Mouse (Mus musculus): Measurements from ENCODE around the gene Tpm1.
A peak's percentile ranks its signal among the peaks of the same experiment; 100 is the strongest.

Gene Tpm1

GRCm38 (mm10) chr9:66988198-66988887, 60.9 kb downstream of the Tpm1 start:
- DNase-seq (ENCODE audit: extremely low spot score): no peak

DNA sequence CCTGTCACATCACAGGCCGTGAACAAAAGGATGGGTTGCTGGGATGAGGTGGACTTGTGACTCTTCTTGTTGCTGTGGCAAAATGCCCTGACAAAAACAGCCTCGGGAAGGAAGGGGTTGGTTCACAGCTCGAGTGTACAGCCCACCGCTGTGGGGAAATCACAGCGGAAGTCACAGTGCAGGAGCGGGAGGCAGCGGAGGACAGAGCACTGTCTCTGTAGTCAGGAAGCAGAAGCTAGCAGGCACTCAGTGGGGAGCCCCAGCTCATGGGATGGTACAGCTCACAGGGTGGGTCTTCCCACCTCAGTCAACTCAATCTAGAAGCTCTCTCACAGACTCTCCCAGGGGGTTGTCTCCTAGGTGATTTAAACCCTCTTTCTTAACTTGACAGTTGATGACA, 63.8 kb downstream of the Tpm1 start:
- DNase-seq (ENCODE audit: extremely low spot score): no peak

DNA sequence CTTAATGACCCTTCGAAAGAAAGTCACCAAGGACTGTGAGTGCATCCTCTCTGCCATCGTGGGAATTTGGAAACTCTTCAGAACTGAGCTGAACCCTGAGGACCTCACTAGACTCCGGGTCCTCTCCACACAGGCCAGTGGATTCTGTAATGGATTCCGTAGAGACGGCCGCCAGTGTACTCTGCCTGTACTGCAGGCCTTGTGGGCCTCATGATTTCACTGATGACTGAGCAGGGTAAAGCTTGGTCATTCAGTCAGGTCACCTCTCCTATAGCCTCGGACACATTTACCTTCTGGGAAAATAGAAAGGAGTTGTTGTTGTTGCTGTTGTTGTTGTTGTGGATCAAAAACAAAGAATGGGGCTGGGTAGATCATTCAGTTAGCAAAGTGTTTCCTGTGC, 67.1 kb downstream of the Tpm1 start:
- no peak for DNase-seq (ENCODE audit: extremely low spot score)

DNA sequence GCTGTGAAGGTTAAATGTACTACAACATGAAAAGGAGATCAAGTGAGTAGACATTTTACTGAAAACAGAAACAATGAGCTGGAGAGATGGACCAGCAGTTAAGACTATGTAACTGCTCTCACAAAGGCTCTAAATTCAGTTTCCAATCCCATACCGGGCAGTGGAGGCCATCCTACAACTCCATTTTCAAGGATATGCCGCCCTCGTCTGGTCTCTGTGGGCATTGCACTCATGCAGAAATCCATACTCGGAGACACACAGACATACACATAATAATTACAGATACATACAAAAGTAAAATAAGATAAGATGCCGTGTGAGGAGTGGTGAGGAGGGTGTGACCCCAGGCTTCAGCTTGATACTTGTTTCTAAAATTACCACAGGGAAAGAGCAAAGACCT, 68.7 kb downstream of the Tpm1 start:
- DNase-seq (ENCODE audit: extremely low spot score): peak; percentile 78

- no peak for DNase-seq (ENCODE audit: extremely low spot score)
Measured at GRCm38 (mm10) chr9:66978468-66978867, 70.7 kb downstream of the Tpm1 start.

GRCm38 (mm10) chr9:66977982-66978381, 71.2 kb downstream of the Tpm1 start:
- no peak for DNase-seq (ENCODE audit: extremely low spot score)

DNA sequence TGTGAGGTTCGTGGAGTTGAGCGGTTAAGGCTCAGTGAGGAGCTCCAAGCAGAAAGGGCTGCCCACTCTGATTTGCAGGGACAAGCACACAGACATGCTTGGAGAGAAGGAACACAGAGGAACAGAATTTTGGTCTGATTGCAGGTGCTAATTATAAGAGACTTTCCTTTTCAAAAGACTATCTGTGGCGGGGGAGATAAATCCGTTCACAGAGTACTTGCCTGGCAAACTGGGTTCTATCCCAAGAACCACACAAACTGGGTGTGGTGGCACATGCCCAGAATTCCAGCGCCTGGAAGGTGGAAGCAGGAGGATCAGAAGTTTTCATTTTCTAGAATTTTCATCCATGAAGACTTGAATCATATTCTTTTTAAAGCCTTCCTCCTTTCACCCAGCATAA, 72.1 kb downstream of the Tpm1 start:
- no peak for DNase-seq (ENCODE audit: extremely low spot score)

DNA sequence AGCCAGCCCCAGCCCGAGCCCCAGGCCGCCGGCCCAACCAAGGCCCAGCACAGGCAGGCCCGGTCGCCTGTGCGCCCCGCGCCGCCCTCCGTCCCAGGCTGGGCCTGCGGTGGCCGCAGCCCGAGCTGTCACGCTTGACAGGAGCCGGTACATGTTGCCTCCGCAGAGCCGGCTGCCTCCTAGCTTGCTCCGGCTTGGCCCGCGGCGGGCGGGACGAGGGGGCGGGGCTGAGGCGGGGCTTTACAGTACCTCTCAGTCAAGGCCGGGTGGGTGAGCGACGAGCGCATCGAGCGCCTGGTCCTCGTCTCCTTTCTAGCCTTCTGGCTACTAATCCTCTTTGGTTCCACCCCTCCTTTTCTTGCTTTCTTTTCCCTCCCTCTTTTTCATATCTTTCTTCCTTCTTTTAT, 74.0 kb downstream of the Tpm1 start, which contains the start of gene Lactb:
Lactb (minus strand) TSS at position 246 of the 407 bp plus-strand sequence.
- peak; percentile 95 for DNase-seq (ENCODE audit: extremely low spot score)

- DNase-seq (ENCODE audit: extremely low spot score): peak; percentile 88
Measured at GRCm38 (mm10) chr9:66974721-66975225, 74.4 kb downstream of the Tpm1 start.
